Comparison of ENCODE assay signal across 13 mouse cellular contexts in the genomic region with DNA sequence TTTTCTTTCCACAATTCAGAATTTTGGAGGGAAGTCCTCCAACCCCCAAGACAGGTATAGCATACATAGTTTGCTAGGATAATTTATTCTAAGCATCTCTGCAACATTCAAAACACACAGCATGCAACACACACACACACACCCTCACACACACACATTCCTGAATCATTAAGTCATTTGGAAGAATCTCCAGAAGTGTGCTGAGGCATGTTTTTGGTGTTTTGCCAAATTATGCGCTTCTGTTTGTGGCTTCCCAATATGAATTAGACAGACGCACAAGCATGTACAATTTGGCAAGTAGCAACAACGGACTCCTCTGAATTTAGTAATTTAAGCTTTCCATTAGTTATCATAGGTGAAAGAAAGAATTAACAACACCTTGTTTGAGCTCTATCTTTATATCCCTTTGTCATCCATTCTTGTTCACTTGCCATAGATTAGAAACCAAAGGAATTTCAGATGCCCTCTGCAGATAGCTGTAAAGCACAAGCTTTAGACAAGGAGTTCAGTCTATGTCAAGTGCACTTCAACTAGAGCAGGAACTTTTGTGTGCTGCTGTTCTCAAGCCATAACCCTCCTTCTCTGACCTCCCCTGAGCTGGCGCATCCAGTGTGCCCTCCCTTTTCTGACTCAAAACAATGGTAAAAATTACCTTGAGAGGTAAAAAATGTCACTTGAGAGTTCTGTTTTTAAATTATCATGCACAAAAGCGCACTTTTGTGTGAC.
DNase-seq lines count a peak whose midpoint lies in the region; ATAC-seq lines count a peak whose summit lies in the region.
"Had no signal": no experiment of that assay in that cellular context is flagged by ENCODE, and none has a peak within 500 bp of the region (broad histone marks: within the 10 kb centered on the region; RNA-seq: fewer than 3 reads in every experiment).

No protein-coding gene starts in this region.

- WGBS in heart, embryonic 15.5 days = 33% methylated on average over 5 of the region's 5 CpGs

- H3K4me3 ChIP-seq in heart, embryonic 15.5 days = no peak overlapping the region
- H3K4me3 ChIP-seq: megakaryocyte, embryonic 14.5 days; stomach, embryonic 15.5 days had no signal

- H3K27me3 ChIP-seq in heart, embryonic 15.5 days = no peaks in the 10 kb centered on the region
- H3K27me3 ChIP-seq: megakaryocyte, embryonic 14.5 days; stomach, embryonic 15.5 days had no signal

- no peaks in the 10 kb centered on the region for H3K9me3 ChIP-seq in heart, embryonic 15.5 days (replicated peaks)
- H3K9me3 ChIP-seq: megakaryocyte, embryonic 14.5 days; stomach, embryonic 15.5 days had no signal

- H3K27ac ChIP-seq in heart, embryonic 15.5 days = peak overlapping the region; percentile 80
- H3K27ac ChIP-seq: stomach, embryonic 15.5 days had no signal

- 0 out of 2 replicates have a peak, but pooled peaks have one; percentile 20 for ATAC-seq in heart, embryonic 15.5 days (replicated peaks; ENCODE audit: insufficient number of reproducible peaks, insufficient read depth, low FRiP score, low read depth)
- no peak for ATAC-seq in CD4-positive, CD25-positive, alpha-beta regulatory T cell, adult 4 months

- peaks cover 83% of the 10 kb centered on the region for H3K4me1 ChIP-seq in heart, embryonic 15.5 days (replicated peaks)
- H3K4me1 ChIP-seq: megakaryocyte, embryonic 14.5 days had no signal

- H3K36me3 ChIP-seq in heart, embryonic 15.5 days = no peaks in the 10 kb centered on the region
- H3K36me3 ChIP-seq: G1E; stomach, embryonic 15.5 days had no signal

- H3K9ac ChIP-seq in heart, embryonic 15.5 days = peak overlapping the region; percentile 19; the same call in 1 of the 2 replicates
- H3K9ac ChIP-seq: stomach, embryonic 15.5 days had no signal

- H3K4me2 ChIP-seq in heart, embryonic 15.5 days = peak overlapping the region; percentile 14
- H3K4me2 ChIP-seq: stomach, embryonic 15.5 days had no signal

- DNase-seq in kidney, postnatal 14 days = peak; percentile 36
- no peak for DNase-seq in kidney, adult 8-10 months
- DNase-seq in 3T3-L1 (ENCODE audit: low read depth, low spot score) = peak; percentile 68
- peak; percentile 42 for DNase-seq in MN1 (ENCODE audit: low spot score)
- DNase-seq in thymus, postnatal 0 days (ENCODE audit: low spot score) = no peak
- DNase-seq: cerebellum, postnatal 25 days; gastrocnemius, postnatal 14 days; right cerebral cortex, postnatal 14 days had no signal

Comparison
In these comparisons a context has a peak if more than half of its experiments do, and no peak if none do; other contexts are left out.
1. DNase-seq: peak in kidney, postnatal 14 days (single experiment), 3T3-L1 (single experiment) and MN1 (single experiment); none in kidney, adult 8-10 months (0 of 2) and thymus, postnatal 0 days (single experiment).